Mouse (Mus musculus): ENCODE results near the gene Tnrc6b.

DNA sequence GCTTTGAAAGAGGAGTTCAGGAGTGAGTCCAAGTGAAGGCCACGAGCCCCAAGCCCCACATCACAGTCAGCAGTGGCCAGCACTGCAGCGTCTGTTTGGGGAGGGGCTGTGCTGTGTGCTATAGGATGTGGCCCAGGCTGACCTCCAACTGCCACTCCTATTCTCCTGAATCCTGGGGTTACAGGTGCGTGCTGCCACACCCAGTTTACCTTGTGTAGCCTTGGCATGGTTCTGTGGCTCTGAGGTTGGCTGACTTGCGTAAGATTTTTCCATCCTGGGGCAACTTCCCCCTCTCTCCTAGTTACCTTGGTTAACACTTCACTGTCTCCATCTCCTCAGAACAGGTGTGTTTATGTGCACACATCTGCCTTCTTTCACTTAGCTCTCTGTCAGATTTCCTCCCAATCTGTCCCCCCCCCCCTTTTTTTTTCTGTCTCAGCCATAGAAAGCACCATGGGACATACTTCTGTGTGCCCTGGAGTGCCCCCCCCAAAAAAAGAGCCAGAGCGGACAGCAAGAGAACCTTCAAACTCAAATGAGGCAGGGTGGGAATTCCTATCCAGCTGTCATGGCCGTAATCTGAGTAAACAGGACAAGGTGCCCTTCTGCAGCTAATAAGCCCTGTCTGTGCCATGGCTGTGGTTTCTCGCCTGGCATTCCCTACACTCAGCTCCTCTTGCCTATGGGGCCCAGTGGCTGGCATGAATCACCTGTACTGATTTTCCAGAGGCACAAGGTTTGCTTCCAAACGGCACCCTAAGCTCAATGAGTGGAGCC, 9.4 kb upstream of the Tnrc6b start:
- TF ChIP-seq CTCF (IDR thresholded peaks at IDR 0.05; ENCODE audit: low read depth), result no peak
- no peak for TF ChIP-seq EP300 (IDR thresholded peaks at IDR 0.05; ENCODE audit: low read depth)
